Mouse (Mus musculus) lung, embryonic 16.5 days (tissue): Measurements from ENCODE around the gene Kank1. TPM values are rescaled to one million over a fixed set of nuclear protein-coding genes. Genes with fewer than 3 reads are reported as not detected.

Source experiments
- ATAC-seq: fragments of 200-750 bp; cut with Nextera tagmentation; 2 replicates; pipeline ENCODE4 v1.8.0; 2017; ENCODE audit warnings: low read depth, mild to moderate bottlenecking, moderate library complexity
- H3K27ac ChIP-seq: fragments of 300-500 bp; sonication (generic); 2 replicates; pipeline ENCODE4 v1.5.1; 2014; ENCODE audit warnings: mild to moderate bottlenecking, control low read depth, low read length
- H3K27me3 ChIP-seq: fragments of 300-500 bp; sonication (generic); 2 replicates; pipeline ENCODE4 v1.6.1; 2014; ENCODE audit warnings: low read depth, low read length, mixed read lengths; ENCODE audit not compliant: control insufficient read depth, insufficient read depth
- H3K36me3 ChIP-seq: fragments of 300-500 bp; sonication (generic); 2 replicates; pipeline ENCODE4 v1.6.1; 2014; ENCODE audit warnings: low read length; ENCODE audit not compliant: control insufficient read depth, insufficient read depth
- H3K4me1 ChIP-seq: fragments of 300-500 bp; sonication (generic); replicated peaks from 2 replicates; pipeline ENCODE4 v1.6.1; 2014; ENCODE audit warnings: low read length, mixed read lengths; ENCODE audit not compliant: control insufficient read depth, insufficient read depth
- H3K4me2 ChIP-seq: fragments of 300-500 bp; sonication (generic); 2 replicates; pipeline ENCODE4 v1.6.1; 2014; ENCODE audit warnings: low read depth, low read length, control low read depth
- H3K4me3 ChIP-seq: fragments of 300-500 bp; sonication (generic); 2 replicates; pipeline ENCODE4 v1.5.1; 2014; ENCODE audit warnings: mild to moderate bottlenecking, low read length, control low read depth
- H3K9ac ChIP-seq: fragments of 300-500 bp; sonication (generic); 2 replicates; pipeline ENCODE4 v1.6.1; 2014; ENCODE audit warnings: low read length, control low read depth
- H3K9me3 ChIP-seq: fragments of 300-500 bp; sonication (generic); 2 replicates; pipeline ENCODE4 v1.6.1; 2016; ENCODE audit warnings: low read length; ENCODE audit not compliant: control insufficient read depth
- WGBS: fragments of 180-500 bp; shearing (Covaris S2); extraction: QIAGEN DNeasy Blood & Tissue Kit; methylation state at CpG from one replicate; pipeline ENCODE4 v1.1.7; 2014; 5-methylcytosine and 5-hydroxymethylcytosine counted together
- polyA plus RNA-seq: library from polyadenylated mRNA; unstranded; fragments of >200 nt; fragmentation: Nextera tagmentation; extraction: Ambion mirVana; gene quantifications from 2 replicates; pipeline ENCODE4 v1.2.1, GENCODE M21; 2015

The Kank1 gene
- polyA plus RNA-seq, 1 experiment from 2014 or later = 19.9 TPM

- Histone ChIP-seq H3K36me3 (no peaks in the 10 kb centered on the region), H3K27me3 (peaks cover 12% of the 10 kb centered on the region), H3K4me1 (peaks cover 1% of the 10 kb centered on the region; the same call in 1 of the 2 replicates), H3K9ac (no peak overlapping the region), H3K27ac (no peak overlapping the region), H3K4me3 (no peak overlapping the region), H3K4me2 (no peak overlapping the region), H3K9me3 (no peaks in the 10 kb centered on the region)
- WGBS = 70% methylated on average over 5 of the region's 5 CpGs
- ATAC-seq = no peak
Measured at GRCm38 (mm10) chr19:25365698-25366097, 128.9 kb downstream of the Kank1 start.

- Histone ChIP-seq H3K9ac (no peak overlapping the region), H3K9me3 (no peaks in the 10 kb centered on the region), H3K4me1 (no peaks in the 10 kb centered on the region), H3K4me3 (no peak overlapping the region), H3K4me2 (no peak overlapping the region), H3K27ac (no peak overlapping the region), H3K27me3 (peaks cover 5% of the 10 kb centered on the region), H3K36me3 (no peaks in the 10 kb centered on the region)
- WGBS = 71% methylated on average over 12 of the region's 12 CpGs
- ATAC-seq = no peak
Measured at GRCm38 (mm10) chr19:25366620-25367019, 129.8 kb downstream of the Kank1 start.

- H3K27ac ChIP-seq = no peak overlapping the region
- no peaks in the 10 kb centered on the region for H3K36me3 ChIP-seq
- no peak overlapping the region for H3K4me3 ChIP-seq
- H3K4me2 ChIP-seq = no peak overlapping the region
- H3K9ac ChIP-seq = no peak overlapping the region
- no peaks in the 10 kb centered on the region; the same call in 1 of the 2 replicates for H3K27me3 ChIP-seq
- no peak for ATAC-seq
- peaks cover 10% of the 10 kb centered on the region for H3K4me1 ChIP-seq
- WGBS = 86% methylated on average over 9 of the region's 9 CpGs
- no peaks in the 10 kb centered on the region for H3K9me3 ChIP-seq
Measured at GRCm38 (mm10) chr19:25370428-25370827, 133.7 kb downstream of the Kank1 start.

GRCm38 (mm10) chr19:25372794-25373193 is 136.0 kb downstream of the Kank1 start:
- no peak overlapping the region for H3K9ac ChIP-seq
- WGBS = 83% methylated on average over 7 of the region's 7 CpGs
- H3K36me3 ChIP-seq = no peaks in the 10 kb centered on the region
- H3K4me2 ChIP-seq = no peak overlapping the region
- peaks cover 11% of the 10 kb centered on the region for H3K4me1 ChIP-seq
- H3K4me3 ChIP-seq = no peak overlapping the region
- H3K27me3 ChIP-seq = no peaks in the 10 kb centered on the region
- ATAC-seq = no peak
- H3K9me3 ChIP-seq = no peaks in the 10 kb centered on the region
- no peak overlapping the region for H3K27ac ChIP-seq

- H3K4me2 ChIP-seq = no peak overlapping the region
- no peak overlapping the region for H3K9ac ChIP-seq
- WGBS = 59% methylated on average over 3 of the region's 3 CpGs
- no peak for ATAC-seq
- H3K4me1 ChIP-seq = peaks cover 11% of the 10 kb centered on the region
- no peaks in the 10 kb centered on the region for H3K36me3 ChIP-seq
- no peak overlapping the region for H3K4me3 ChIP-seq
- no peak overlapping the region for H3K27ac ChIP-seq
- H3K9me3 ChIP-seq = no peaks in the 10 kb centered on the region
- no peaks in the 10 kb centered on the region for H3K27me3 ChIP-seq
Measured at GRCm38 (mm10) chr19:25373594-25373993, 136.8 kb downstream of the Kank1 start.

GRCm38 (mm10) chr19:25374191-25374590 is 137.4 kb downstream of the Kank1 start:
- ATAC-seq = no peak
- 56% methylated on average over 9 of the region's 9 CpGs for WGBS
- Histone ChIP-seq H3K4me3 (no peak overlapping the region), H3K9me3 (no peaks in the 10 kb centered on the region), H3K27me3 (no peaks in the 10 kb centered on the region), H3K9ac (no peak overlapping the region), H3K27ac (no peak overlapping the region), H3K4me2 (no peak overlapping the region), H3K36me3 (no peaks in the 10 kb centered on the region), H3K4me1 (peaks cover 11% of the 10 kb centered on the region)

- H3K9me3 ChIP-seq = no peaks in the 10 kb centered on the region
- H3K4me1 ChIP-seq = peaks cover 11% of the 10 kb centered on the region
- peak; percentile 85 for ATAC-seq
- WGBS = 14% methylated on average over 12 of the region's 12 CpGs
- H3K27ac ChIP-seq = peak overlapping the region; percentile 21; the same call in 1 of the 2 replicates
- no peaks in the 10 kb centered on the region for H3K36me3 ChIP-seq
- peak overlapping the region; percentile 48 for H3K9ac ChIP-seq
- H3K4me2 ChIP-seq = peak overlapping the region; percentile 15; the same call in 1 of the 2 replicates
- no peaks in the 10 kb centered on the region for H3K27me3 ChIP-seq
- no peak overlapping the region for H3K4me3 ChIP-seq
Measured at GRCm38 (mm10) chr19:25374926-25375325, 138.2 kb downstream of the Kank1 start.

GRCm38 (mm10) chr19:25376871-25377270 is 140.1 kb downstream of the Kank1 start:
- H3K9ac ChIP-seq = no peak overlapping the region
- no peaks in the 10 kb centered on the region for H3K27me3 ChIP-seq
- H3K27ac ChIP-seq = no peak overlapping the region
- H3K36me3 ChIP-seq = no peaks in the 10 kb centered on the region
- no peak overlapping the region for H3K4me2 ChIP-seq
- no peak for ATAC-seq
- 88% methylated on average over 13 of the region's 13 CpGs for WGBS
- H3K9me3 ChIP-seq = no peaks in the 10 kb centered on the region
- H3K4me3 ChIP-seq = no peak overlapping the region
- H3K4me1 ChIP-seq = peaks cover 16% of the 10 kb centered on the region

GRCm38 (mm10) chr19:25380675-25381074 is 143.9 kb downstream of the Kank1 start:
- Histone ChIP-seq H3K27ac (no peak overlapping the region), H3K9ac (no peak overlapping the region), H3K9me3 (no peaks in the 10 kb centered on the region), H3K27me3 (no peaks in the 10 kb centered on the region), H3K36me3 (no peaks in the 10 kb centered on the region), H3K4me1 (peaks cover 17% of the 10 kb centered on the region), H3K4me2 (no peak overlapping the region), H3K4me3 (no peak overlapping the region)
- ATAC-seq = peak; percentile 6; the same call in 1 of the 2 replicates
- 62% methylated on average over 9 of the region's 9 CpGs for WGBS

GRCm38 (mm10) chr19:25381972-25382371 is 145.2 kb downstream of the Kank1 start:
- peak; percentile 68 for ATAC-seq
- H3K9me3 ChIP-seq = no peaks in the 10 kb centered on the region
- peak overlapping the region; percentile 42 for H3K4me2 ChIP-seq
- no peaks in the 10 kb centered on the region for H3K27me3 ChIP-seq
- no peak overlapping the region for H3K4me3 ChIP-seq
- 7% methylated on average over 7 of the region's 7 CpGs for WGBS
- peak overlapping the region; percentile 59 for H3K27ac ChIP-seq
- H3K9ac ChIP-seq = no peak overlapping the region
- no peaks in the 10 kb centered on the region for H3K36me3 ChIP-seq
- H3K4me1 ChIP-seq = peaks cover 24% of the 10 kb centered on the region
